Mouse (Mus musculus) lung, postnatal 4 days (tissue): ENCODE results near the gene Myog.
A peak's percentile ranks its signal among the peaks of the same experiment; 100 is the strongest.

Experiments used
- DNase-seq, 2 experiments: peaks; one replicate each; pipeline ENCODE4 v3.0.0; 2021

Myog gene

DNA sequence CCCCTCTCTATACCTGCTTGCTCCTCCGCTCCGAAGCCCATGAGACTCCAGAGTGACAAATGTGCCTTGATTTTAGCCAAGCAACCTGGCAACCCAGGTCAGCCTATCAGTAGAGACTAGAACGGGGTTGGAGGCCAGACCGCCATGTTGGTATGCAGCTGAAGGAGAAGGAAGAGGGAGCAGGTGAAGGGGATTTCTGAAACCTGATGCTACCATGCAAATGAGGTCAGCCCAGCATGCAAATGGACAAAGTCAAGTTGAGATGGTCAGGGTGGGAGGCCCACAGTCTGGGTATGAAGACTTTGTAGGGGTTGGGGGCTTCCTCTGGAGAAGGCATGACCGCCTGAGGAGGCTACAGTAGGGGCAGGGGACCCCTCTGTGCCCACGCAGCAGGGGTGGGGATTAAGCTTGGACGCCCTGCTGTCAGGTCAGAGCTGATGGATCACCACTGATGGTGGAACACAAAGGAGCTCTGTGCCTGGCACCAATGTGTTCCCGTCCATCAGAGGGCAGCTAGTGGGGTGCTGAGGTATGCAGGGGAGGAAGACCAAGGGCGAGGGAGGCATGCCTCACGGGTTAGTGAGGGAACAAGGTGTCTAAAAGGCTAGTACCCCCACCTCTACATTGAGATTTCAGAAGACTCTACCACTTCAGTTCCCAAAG lies 4.2 kb upstream of the Myog start:
- DNase-seq = peak in 1 of 2 experiments; percentile 11

DNA sequence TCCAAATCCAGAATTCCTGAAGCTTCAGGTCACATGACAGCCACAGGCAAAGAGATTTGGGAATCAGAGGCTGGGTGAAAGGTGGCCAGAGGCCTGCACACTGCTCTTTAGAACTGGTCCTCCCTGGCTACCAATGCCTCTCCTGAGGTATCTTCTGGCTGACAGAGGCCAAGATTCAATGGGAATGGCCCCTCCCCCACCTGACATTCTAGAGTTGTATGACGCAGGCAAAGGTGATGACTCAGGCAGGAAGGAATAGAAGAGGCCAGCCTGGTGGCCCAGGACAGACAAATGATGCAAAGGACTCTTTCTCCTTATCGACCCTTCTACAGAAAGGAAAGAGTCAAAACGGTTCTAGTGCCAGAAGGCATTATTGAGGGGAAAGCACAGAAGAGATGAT lies 1.6 kb upstream of the Myog start:
- no peak for DNase-seq

DNA sequence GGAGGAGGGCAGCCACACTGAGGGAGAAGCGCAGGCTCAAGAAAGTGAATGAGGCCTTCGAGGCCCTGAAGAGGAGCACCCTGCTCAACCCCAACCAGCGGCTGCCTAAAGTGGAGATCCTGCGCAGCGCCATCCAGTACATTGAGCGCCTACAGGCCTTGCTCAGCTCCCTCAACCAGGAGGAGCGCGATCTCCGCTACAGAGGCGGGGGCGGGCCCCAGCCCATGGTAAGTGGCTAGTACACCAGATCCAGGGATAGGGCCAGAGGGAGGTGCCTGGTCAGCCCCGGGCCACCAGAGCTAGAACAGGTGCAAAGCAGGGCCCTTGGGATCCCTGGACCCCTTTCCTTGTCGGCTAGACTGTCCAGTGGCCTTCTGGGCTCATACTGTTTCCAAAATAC lies 511 bp downstream of the Myog start:
- no peak for DNase-seq

DNA sequence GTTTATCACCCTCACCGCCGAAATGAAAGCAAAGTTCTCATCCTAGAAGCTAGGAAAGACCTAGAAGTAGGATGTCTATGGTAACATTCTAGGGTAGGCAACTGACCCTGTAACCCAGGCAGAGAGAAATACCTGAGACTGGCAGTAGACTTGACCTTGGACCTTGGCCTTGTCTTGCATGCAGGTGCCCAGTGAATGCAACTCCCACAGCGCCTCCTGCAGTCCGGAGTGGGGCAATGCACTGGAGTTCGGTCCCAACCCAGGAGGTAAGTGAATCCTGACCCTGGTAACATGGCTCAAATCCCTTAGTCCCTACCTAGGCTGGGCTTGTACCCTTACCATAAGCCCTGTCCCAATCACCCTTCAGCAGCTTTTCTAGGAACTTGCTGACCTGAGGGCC lies 1.1 kb downstream of the Myog start:
- peak in 1 of 2 experiments; percentile 45 for DNase-seq

GRCm38 (mm10) chr1:134291555-134291954 lies 1.8 kb downstream of the Myog start:
- DNase-seq = no peak

DNA sequence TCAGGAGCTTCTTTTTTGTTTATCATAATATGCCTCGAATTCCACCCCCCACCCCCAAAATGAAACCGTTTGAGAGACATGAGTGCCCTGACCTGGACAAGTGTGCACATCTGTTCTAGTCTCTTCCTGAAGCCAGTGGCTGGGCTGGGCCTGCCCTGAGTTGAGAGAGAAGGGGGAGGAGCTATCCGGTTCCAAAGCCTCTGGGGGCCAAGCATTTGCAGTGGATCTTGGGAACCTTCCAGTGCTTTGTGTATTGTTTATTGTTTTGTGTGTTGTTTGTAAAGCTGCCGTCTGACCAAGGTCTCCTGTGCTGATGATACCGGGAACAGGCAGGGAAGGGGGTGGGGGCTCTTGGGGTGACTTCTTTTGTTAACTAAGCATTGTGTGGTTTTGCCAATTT lies 2.3 kb downstream of the Myog start:
- no peak for DNase-seq

DNA sequence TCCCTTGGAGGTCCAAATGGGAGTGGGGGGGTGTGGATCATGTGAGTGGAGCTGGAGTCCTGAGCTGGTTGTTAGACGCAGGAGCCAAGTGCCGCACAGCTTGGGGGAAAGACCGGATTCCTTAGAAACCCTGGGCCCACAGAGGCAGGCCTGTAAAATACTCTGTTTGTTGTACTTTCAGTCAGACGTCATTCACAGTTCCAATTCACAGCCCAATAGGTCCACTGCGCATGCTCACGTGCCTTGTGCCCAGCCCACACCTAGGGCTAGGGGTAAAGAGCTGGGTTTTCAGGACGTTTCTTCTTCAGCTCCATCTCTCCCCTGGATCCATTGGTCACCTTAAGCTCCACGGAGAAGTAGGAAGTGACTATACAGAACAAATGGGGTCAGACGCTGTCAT lies 2.8 kb downstream of the Myog start:
- DNase-seq = no peak

- no peak for DNase-seq
Measured at GRCm38 (mm10) chr1:134293276-134293675, 3.5 kb downstream of the Myog start.

GRCm38 (mm10) chr1:134293738-134294604 lies 4.2 kb downstream of the Myog start:
- DNase-seq = no peak

GRCm38 (mm10) chr1:134297265-134297664 lies 7.5 kb downstream of the Myog start:
- no peak for DNase-seq

DNA sequence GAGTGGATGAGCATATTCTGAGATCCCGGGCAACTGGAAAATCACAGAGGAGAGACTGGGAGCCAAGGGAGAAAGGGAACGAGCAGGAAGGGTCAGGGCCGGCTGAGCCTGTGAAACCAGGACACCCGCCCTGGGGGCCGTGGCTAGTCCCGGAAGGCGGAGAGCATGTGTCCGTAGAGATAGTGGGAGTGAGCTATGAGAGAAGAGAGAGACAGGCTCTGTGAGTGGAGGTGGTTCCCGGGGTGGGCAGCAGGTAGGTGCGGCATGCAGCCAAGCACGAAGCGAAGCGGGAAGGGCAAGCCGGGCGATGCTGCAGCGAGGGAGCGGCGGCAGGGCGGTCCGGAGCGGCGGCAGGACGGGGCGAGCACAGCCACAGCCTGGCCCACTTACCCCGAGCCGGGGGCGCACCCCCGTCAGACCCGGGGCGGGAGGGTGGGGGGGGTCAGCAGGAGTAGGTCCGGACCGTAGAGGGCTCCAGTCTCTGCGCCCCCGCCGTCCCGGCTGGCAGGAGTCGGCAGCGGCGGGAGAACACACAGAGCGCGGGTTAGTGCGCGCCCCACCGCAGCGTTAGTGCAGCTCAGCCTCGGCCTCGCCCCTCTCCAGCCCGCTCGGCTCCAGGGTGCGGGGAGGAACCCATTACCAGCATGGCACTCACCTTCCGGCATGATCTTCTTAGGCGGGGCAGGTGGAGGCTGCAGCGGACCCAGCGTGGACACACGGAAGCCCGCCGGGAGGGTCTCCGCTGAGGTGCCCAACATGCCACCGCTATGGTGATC lies 9.0 kb downstream of the Myog start:
- DNase-seq = peak; percentile 56 to 67

- peak; percentile 73 to 87 for DNase-seq
Measured at GRCm38 (mm10) chr1:134302568-134303238, 12.9 kb downstream of the Myog start.

DNA sequence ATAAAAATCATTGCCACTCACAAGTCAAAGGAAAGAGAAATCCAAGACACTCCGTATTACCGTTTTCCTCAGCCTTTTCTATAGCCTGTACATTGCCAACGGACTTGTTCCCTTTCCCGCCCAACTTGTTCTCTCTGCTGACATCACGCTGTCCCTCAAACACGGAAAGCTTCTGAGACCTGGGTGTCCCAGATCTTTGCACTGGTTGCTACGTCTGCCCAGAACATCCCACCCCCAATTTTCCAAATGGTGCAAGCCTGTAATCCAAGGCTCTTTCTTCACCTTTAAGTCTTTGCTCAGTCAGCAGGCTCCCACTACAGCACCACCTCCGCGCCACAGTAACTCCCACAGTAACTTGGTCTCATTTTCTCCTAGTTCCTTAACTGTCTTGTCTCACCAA lies 15.2 kb downstream of the Myog start:
- no peak for DNase-seq

GRCm38 (mm10) chr1:134307409-134307808 lies 17.6 kb downstream of the Myog start:
- no peak for DNase-seq

DNA sequence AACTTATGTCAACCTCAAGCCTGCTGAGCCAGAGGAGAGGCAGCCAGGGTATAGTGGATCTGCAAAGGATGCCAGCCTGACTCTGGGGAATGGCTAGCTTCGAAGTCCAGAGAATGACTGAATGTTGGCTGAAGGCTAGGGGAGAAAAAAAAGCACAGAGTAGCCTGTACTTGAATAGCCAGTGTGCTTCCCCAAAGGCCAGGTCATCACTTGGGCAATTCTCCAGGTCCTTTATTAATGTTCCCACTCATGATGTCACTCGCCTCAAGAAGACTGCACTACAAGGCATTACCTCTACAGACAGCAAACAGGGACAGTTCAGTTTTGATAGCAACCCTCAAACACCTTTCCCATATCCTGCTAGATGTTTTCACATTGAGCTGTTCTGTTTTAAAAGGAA lies 20.5 kb downstream of the Myog start:
- DNase-seq = no peak

DNA sequence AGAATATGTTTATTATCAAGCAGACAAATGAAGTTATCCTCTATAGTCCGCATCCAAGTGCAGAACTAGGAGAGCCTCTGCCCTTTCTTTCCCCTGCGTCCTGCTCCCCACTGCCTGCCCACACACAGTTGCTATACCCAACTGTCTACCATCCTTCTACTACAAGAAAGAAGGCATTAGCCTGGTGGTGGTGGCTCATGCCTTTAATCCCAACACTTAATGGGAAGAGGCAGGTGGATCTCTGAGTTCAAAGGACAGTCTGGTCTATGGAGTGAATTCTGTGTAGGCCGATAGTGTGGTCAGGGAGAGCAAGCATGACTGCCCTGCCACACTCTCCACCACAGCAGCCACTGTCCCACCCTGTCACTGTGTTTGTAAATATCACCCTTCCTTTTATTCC lies 20.9 kb downstream of the Myog start:
- no peak for DNase-seq

GRCm38 (mm10) chr1:134311760-134312159 lies 22.0 kb downstream of the Myog start:
- no peak for DNase-seq

- DNase-seq = no peak
Measured at GRCm38 (mm10) chr1:134315181-134315580, 25.4 kb downstream of the Myog start.

- no peak for DNase-seq
Measured at GRCm38 (mm10) chr1:134316361-134316760, 26.6 kb downstream of the Myog start.

GRCm38 (mm10) chr1:134318261-134318660 lies 28.5 kb downstream of the Myog start:
- no peak for DNase-seq

- DNase-seq = no peak
Measured at GRCm38 (mm10) chr1:134320691-134321301, 31.0 kb downstream of the Myog start.

DNA sequence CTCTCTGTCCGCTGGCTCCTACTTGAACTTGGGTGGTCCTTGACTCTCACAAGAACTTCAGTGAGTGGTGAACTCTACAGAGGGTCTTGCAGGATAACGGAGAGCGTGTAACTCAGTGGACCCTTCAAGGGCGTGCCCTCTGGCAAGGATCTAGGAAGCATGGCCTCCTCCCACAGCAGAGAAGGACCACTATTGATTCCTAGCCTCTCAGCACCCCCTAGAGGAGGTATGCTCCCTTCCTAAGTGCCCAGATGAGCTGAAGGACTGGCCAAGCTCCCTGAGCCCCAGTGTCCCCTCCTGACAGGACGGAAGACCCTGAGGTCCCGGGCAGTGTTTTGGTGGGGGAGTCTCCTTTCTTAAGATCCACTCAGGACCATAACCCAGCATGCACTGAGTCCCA lies 32.8 kb downstream of the Myog start:
- peak; percentile 44 to 61 for DNase-seq
